Mouse (Mus musculus) midbrain, embryonic 14.5 days (tissue): ENCODE results near the gene Smurf1. TPM values are rescaled to one million over a fixed set of nuclear protein-coding genes. Genes with fewer than 3 reads are reported as not detected.

Experiments used
- ATAC-seq: fragments of 200-750 bp; cut with Nextera tagmentation; 2 replicates; pipeline ENCODE4 v1.8.0; 2017; ENCODE audit warnings: moderate number of reproducible peaks, moderate library complexity; ENCODE audit not compliant: low FRiP score, low TSS enrichment
- DNase-seq: peaks from one replicate; pipeline ENCODE4 v3.0.0-alpha.2; 2015
- H3K27ac ChIP-seq: fragments of 300-500 bp; sonication (generic); replicated peaks from 2 replicates; pipeline ENCODE4 v1.5.1; 2014; ENCODE audit warnings: mild to moderate bottlenecking, low read depth, low read length, moderate library complexity
- H3K27me3 ChIP-seq: fragments of 300-500 bp; sonication (generic); 2 replicates; pipeline ENCODE4 v1.6.1; 2014; ENCODE audit warnings: low read length, control low read depth, mixed read lengths; ENCODE audit not compliant: control insufficient read depth, insufficient read depth
- H3K36me3 ChIP-seq: fragments of 300-500 bp; sonication (generic); 2 replicates; pipeline ENCODE4 v1.6.1; 2014; ENCODE audit warnings: low read length, control low read depth; ENCODE audit not compliant: control insufficient read depth, insufficient read depth
- H3K4me1 ChIP-seq: fragments of 300-500 bp; sonication (generic); 2 replicates; pipeline ENCODE4 v1.6.1; 2014; ENCODE audit warnings: mild to moderate bottlenecking, antibody characterized with exemption, low read length, control low read depth; ENCODE audit not compliant: control insufficient read depth, insufficient read depth
- H3K4me2 ChIP-seq: fragments of 300-500 bp; sonication (generic); 2 replicates; pipeline ENCODE4 v1.6.1; 2014; ENCODE audit warnings: mild to moderate bottlenecking, low read length, moderate library complexity
- H3K4me3 ChIP-seq: fragments of 300-500 bp; sonication (generic); replicated peaks from 2 replicates; pipeline ENCODE4 v1.5.1; 2014; ENCODE audit warnings: low read depth, low read length
- H3K9ac ChIP-seq: fragments of 300-500 bp; sonication (generic); replicated peaks from 2 replicates; pipeline ENCODE4 v1.6.1; 2014; ENCODE audit warnings: mild to moderate bottlenecking, low read length, moderate library complexity
- H3K9me3 ChIP-seq: fragments of 300-500 bp; sonication (generic); 2 replicates; pipeline ENCODE4 v1.6.1; 2016; ENCODE audit warnings: low read length, control low read depth, mixed read lengths; ENCODE audit not compliant: control insufficient read depth
- WGBS: fragments of 180-500 bp; shearing (Covaris S2); extraction: QIAGEN DNeasy Blood & Tissue Kit; methylation state at CpG from one replicate; pipeline ENCODE4 v1.1.7; 2014; 5-methylcytosine and 5-hydroxymethylcytosine counted together
- polyA plus RNA-seq: library from polyadenylated mRNA; unstranded; fragments of >200 nt; fragmentation: Nextera tagmentation; extraction: Ambion mirVana; gene quantifications from 2 replicates; pipeline ENCODE4 v1.2.1, GENCODE M21; 2014

The Smurf1 gene
- polyA plus RNA-seq, 1 experiment from 2014 or later, result 44.9 TPM

GRCm38 (mm10) chr5:144931841-144932240, 33.8 kb downstream of the Smurf1 start:
- Histone ChIP-seq H3K9me3 (no peaks in the 10 kb centered on the region), H3K4me3 (no peak overlapping the region), H3K4me1 (peaks cover 3% of the 10 kb centered on the region; the same call in 1 of the 2 replicates), H3K27ac (no peak overlapping the region), H3K4me2 (no peak overlapping the region), H3K27me3 (no peaks in the 10 kb centered on the region), H3K9ac (no peak overlapping the region), H3K36me3 (no peaks in the 10 kb centered on the region)
- no peak for DNase-seq
- WGBS, result 91% methylated on average over 5 of the region's 5 CpGs
- no peak for ATAC-seq

GRCm38 (mm10) chr5:144928856-144929713, 36.6 kb downstream of the Smurf1 start:
- Histone ChIP-seq H3K9me3 (no peaks in the 10 kb centered on the region), H3K36me3 (no peaks in the 10 kb centered on the region), H3K4me1 (peaks cover 2% of the 10 kb centered on the region; the same call in 1 of the 2 replicates), H3K27me3 (no peaks in the 10 kb centered on the region), H3K4me3 (no peak overlapping the region), H3K9ac (no peak overlapping the region), H3K27ac (no peak overlapping the region), H3K4me2 (no peak overlapping the region)
- DNase-seq, result no peak
- WGBS, result 66% methylated on average over 11 of the region's 11 CpGs
- no peak for ATAC-seq

GRCm38 (mm10) chr5:144926275-144926674, 39.4 kb downstream of the Smurf1 start:
- 90% methylated on average over 2 of the region's 2 CpGs for WGBS
- no peak for ATAC-seq

GRCm38 (mm10) chr5:144923351-144923750, 42.3 kb downstream of the Smurf1 start:
- H3K9ac ChIP-seq, result no peak overlapping the region
- 55% methylated on average over 6 of the region's 6 CpGs for WGBS

More at GRCm38 (mm10) chr5:144926275-144926674, 39.4 kb downstream of the Smurf1 start:
- H3K36me3 ChIP-seq, result no peaks in the 10 kb centered on the region
- H3K27me3 ChIP-seq, result no peaks in the 10 kb centered on the region
- peaks cover 9% of the 10 kb centered on the region; the same call in 1 of the 2 replicates for H3K4me1 ChIP-seq
- no peak overlapping the region for H3K4me3 ChIP-seq
- no peak overlapping the region for H3K27ac ChIP-seq
- no peak overlapping the region for H3K9ac ChIP-seq
- no peak overlapping the region for H3K4me2 ChIP-seq
- no peaks in the 10 kb centered on the region for H3K9me3 ChIP-seq
- no peak for DNase-seq

GRCm38 (mm10) chr5:144919790-144920189, 45.9 kb downstream of the Smurf1 start:
- peaks cover 20% of the 10 kb centered on the region; the same call in 1 of the 2 replicates for H3K4me1 ChIP-seq
- no peak for DNase-seq

More at GRCm38 (mm10) chr5:144923351-144923750, 42.3 kb downstream of the Smurf1 start:
- ATAC-seq (no peak), DNase-seq (no peak)
- Histone ChIP-seq H3K9me3 (no peaks in the 10 kb centered on the region), H3K27ac (no peak overlapping the region), H3K4me3 (no peak overlapping the region), H3K36me3 (no peaks in the 10 kb centered on the region), H3K4me2 (no peak overlapping the region), H3K27me3 (no peaks in the 10 kb centered on the region), H3K4me1 (peaks cover 20% of the 10 kb centered on the region; the same call in 1 of the 2 replicates)

GRCm38 (mm10) chr5:144919194-144919593, 46.5 kb downstream of the Smurf1 start:
- H3K4me3 ChIP-seq, result no peak overlapping the region
- ATAC-seq, result no peak
- H3K4me1 ChIP-seq, result peaks cover 23% of the 10 kb centered on the region; the same call in 1 of the 2 replicates

More at GRCm38 (mm10) chr5:144919790-144920189, 45.9 kb downstream of the Smurf1 start:
- WGBS, result 91% methylated on average over 8 of the region's 8 CpGs
- H3K4me2 ChIP-seq, result no peak overlapping the region
- no peaks in the 10 kb centered on the region for H3K36me3 ChIP-seq
- no peaks in the 10 kb centered on the region for H3K27me3 ChIP-seq
- no peaks in the 10 kb centered on the region for H3K9me3 ChIP-seq
- no peak for ATAC-seq
- H3K9ac ChIP-seq, result no peak overlapping the region
- H3K4me3 ChIP-seq, result no peak overlapping the region
- H3K27ac ChIP-seq, result no peak overlapping the region

GRCm38 (mm10) chr5:144918204-144918603, 47.4 kb downstream of the Smurf1 start:
- no peaks in the 10 kb centered on the region for H3K27me3 ChIP-seq
- H3K4me1 ChIP-seq, result peaks cover 20% of the 10 kb centered on the region; the same call in 1 of the 2 replicates
- H3K36me3 ChIP-seq, result no peaks in the 10 kb centered on the region

More at GRCm38 (mm10) chr5:144919194-144919593, 46.5 kb downstream of the Smurf1 start:
- Histone ChIP-seq H3K9me3 (no peaks in the 10 kb centered on the region), H3K9ac (no peak overlapping the region), H3K27ac (no peak overlapping the region), H3K4me2 (no peak overlapping the region), H3K27me3 (no peaks in the 10 kb centered on the region), H3K36me3 (no peaks in the 10 kb centered on the region)
- no peak for DNase-seq
- 68% methylated on average over 9 of the region's 9 CpGs for WGBS

GRCm38 (mm10) chr5:144917172-144917571, 48.5 kb downstream of the Smurf1 start:
- DNase-seq (no peak), ATAC-seq (no peak)
- Histone ChIP-seq H3K27ac (no peak overlapping the region), H3K4me1 (0 out of 2 replicates have a peak, but pooled peaks cover 15% of the 10 kb centered on the region), H3K27me3 (no peaks in the 10 kb centered on the region), H3K4me2 (no peak overlapping the region), H3K9me3 (no peaks in the 10 kb centered on the region), H3K36me3 (no peaks in the 10 kb centered on the region), H3K4me3 (no peak overlapping the region), H3K9ac (no peak overlapping the region)
- WGBS, result 92% methylated on average over 6 of the region's 6 CpGs

More at GRCm38 (mm10) chr5:144918204-144918603, 47.4 kb downstream of the Smurf1 start:
- Histone ChIP-seq H3K27ac (no peak overlapping the region), H3K4me3 (no peak overlapping the region), H3K9ac (no peak overlapping the region), H3K4me2 (no peak overlapping the region), H3K9me3 (no peaks in the 10 kb centered on the region)
- DNase-seq, result no peak
- 79% methylated on average over 8 of the region's 8 CpGs for WGBS
- ATAC-seq, result no peak
